34 mouse cellular contexts compared by ENCODE assay signal in the genomic region with DNA sequence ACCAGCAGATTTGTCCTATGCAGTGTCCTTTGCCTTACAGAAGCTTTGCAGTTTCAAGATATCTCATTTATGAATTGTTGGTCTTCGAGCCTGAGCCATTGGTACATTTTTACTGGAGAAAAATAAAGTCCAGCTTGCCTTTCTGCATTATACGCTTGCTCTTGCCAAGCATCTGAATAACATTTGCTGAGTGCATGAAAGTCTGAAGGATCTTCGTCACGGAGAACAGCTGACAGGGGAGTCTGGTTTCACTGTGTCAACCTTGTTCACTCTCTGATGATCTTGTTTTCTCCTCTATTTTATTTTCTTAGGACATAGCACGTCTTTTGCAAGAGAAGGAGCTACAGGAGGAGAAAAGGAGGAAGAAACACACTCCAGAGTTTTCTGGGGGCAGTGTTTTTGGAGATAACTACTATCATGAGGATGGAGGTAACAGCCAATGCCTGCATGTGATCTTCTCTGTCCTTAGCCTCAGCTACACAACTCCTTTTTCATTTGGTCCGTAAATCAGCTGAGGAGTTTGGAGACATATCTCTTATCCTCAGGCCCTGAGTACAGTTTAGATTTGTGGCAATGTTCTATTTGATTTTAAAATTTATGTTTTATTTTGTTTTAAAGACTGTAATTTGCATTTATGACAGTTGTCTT. TPM values are rescaled to one million over a fixed set of nuclear protein-coding genes. Genes with fewer than 3 reads are reported as not detected.
A peak's percentile ranks its signal among the peaks of the same experiment; 100 is the strongest.
DNase-seq lines count a peak whose midpoint lies in the region; TF ChIP-seq lines count a peak whose summit lies in the region.
"Had no signal": no experiment of that assay in that cellular context is flagged by ENCODE, and none has a peak within 500 bp of the region (broad histone marks: within the 10 kb centered on the region; RNA-seq: fewer than 3 reads in every experiment).

No protein-coding gene starts in this region.

- no peak for TF ChIP-seq CTCF in MEL (IDR thresholded peaks at IDR 0.05 in 2 of 3, conservative IDR thresholded peaks at IDR 0.05 in 1 of 3; ENCODE audit: control insufficient read depth in 1 of 3, insufficient read depth in 1 of 3, low read depth in 2 of 3, low read length in 3 of 3, poor library complexity in 1 of 3, severe bottlenecking in 1 of 3)

- peaks cover 7 to 12% of the 10 kb centered on the region in 2 experiments for H3K4me1 ChIP-seq in MEL (ENCODE audit: control insufficient read depth in 1 of 2, insufficient read depth in 2 of 2, low read length in 2 of 2)
- H3K4me1 ChIP-seq: embryonic facial prominence, embryonic 15.5 days; heart, embryonic 12.5 days; heart, embryonic 15.5 days; hindbrain, embryonic 10.5 days; hindbrain, embryonic 13.5 days; intestine, embryonic 15.5 days had no signal

- no peaks in the 10 kb centered on the region for H3K9me3 ChIP-seq in MEL (replicated peaks; ENCODE audit: insufficient read depth, low read length)
- H3K9me3 ChIP-seq: embryonic facial prominence, embryonic 15.5 days; heart, embryonic 15.5 days; hindbrain, embryonic 13.5 days; intestine, embryonic 15.5 days had no signal

- no peaks in the 10 kb centered on the region for H3K27me3 ChIP-seq in MEL (ENCODE audit: control insufficient read depth in 1 of 2, insufficient read depth in 2 of 2, low read length in 2 of 2)
- H3K27me3 ChIP-seq: embryonic facial prominence, embryonic 15.5 days; heart, embryonic 12.5 days; heart, embryonic 15.5 days; hindbrain, embryonic 13.5 days; intestine, embryonic 15.5 days; Patski had no signal

- no peak overlapping the region for H3K9ac ChIP-seq in MEL (ENCODE audit: control insufficient read depth, low read depth, low read length, poor library complexity, severe bottlenecking)
- H3K9ac ChIP-seq: embryonic facial prominence, embryonic 15.5 days; forebrain, postnatal 0 days; heart, embryonic 12.5 days; heart, embryonic 15.5 days; hindbrain, embryonic 13.5 days; intestine, embryonic 15.5 days had no signal

- H3K27ac ChIP-seq in MEL (ENCODE audit: control insufficient read depth, low read depth, low read length), result peak overlapping the region; percentile 56
- H3K27ac ChIP-seq: embryonic facial prominence, embryonic 15.5 days; heart, embryonic 15.5 days; hindbrain, embryonic 10.5 days; hindbrain, embryonic 13.5 days; intestine, embryonic 15.5 days had no signal

- peaks cover 2 to 26% of the 10 kb centered on the region in 2 experiments; a peak in 3 of 4 replicates for H3K36me3 ChIP-seq in MEL (ENCODE audit: control insufficient read depth in 1 of 2, insufficient read depth in 2 of 2, low read length in 2 of 2)

- no peak for TF ChIP-seq POLR2A in MEL (IDR thresholded peaks at IDR 0.05; ENCODE audit: control insufficient read depth in 1 of 2, insufficient read depth in 1 of 2, low read depth in 1 of 2, low read length in 2 of 2, poor library complexity in 1 of 2)

- intact Hi-C loops in gastrocnemius, postnatal 36 days (cut with DNase I), result no loop called here
- intact Hi-C loops in gastrocnemius, postnatal 14 days (cut with DNase I; ENCODE audit: low total_unique reads), result no loop called here

- no peak for TF ChIP-seq RAD21 in MEL (IDR thresholded peaks at IDR 0.05; ENCODE audit: low read depth, low read length)

- DNase-seq in gastrocnemius, adult 18-20 months (ENCODE audit: low spot score), result peak; percentile 79
- DNase-seq in gastrocnemius, postnatal 36 days, result no peak
- peak; percentile 17 for DNase-seq in gastrocnemius, postnatal 25 days
- DNase-seq in gastrocnemius, postnatal 14 days, result no peak
- DNase-seq in MEL (ENCODE audit: low read depth, low spot score), result peak; percentile 51
- peak; percentile 45 for DNase-seq in MEL-GATA-1-ER (ENCODE audit: extremely low read depth, low read depth)
- no peak for DNase-seq in cerebellum, adult 9-10 months
- DNase-seq in liver, result no peak
- DNase-seq: adrenal gland, postnatal 10 days; adrenal gland, postnatal 36 days; cerebellum, adult 18-20 months; cerebellum, adult 9-11 months; cerebellum, postnatal 25 days; embryo, embryonic 11 days; forebrain, postnatal 0 days; heart, adult 18-20 months; heart, postnatal 10 days; heart, postnatal 36 days; kidney, adult 11 months had no signal

- no peak overlapping the region for H3K4me3 ChIP-seq in MEL (ENCODE audit: control insufficient read depth in 1 of 2, insufficient read depth in 1 of 2, low read depth in 2 of 2, low read length in 2 of 2)
- H3K4me3 ChIP-seq: embryonic facial prominence, embryonic 15.5 days; heart, embryonic 12.5 days; heart, embryonic 15.5 days; hindbrain, embryonic 10.5 days; hindbrain, embryonic 13.5 days; intestine, embryonic 15.5 days had no signal

- TF ChIP-seq EP300 in MEL (IDR thresholded peaks at IDR 0.05; ENCODE audit: low read depth in 1 of 2, low read length in 2 of 2), result peak in 1 of 2 experiments; percentile 64; a peak in 2 of 4 replicates

- no peaks in the 10 kb centered on the region for H3K79me2 ChIP-seq in MEL (ENCODE audit: control insufficient read depth, insufficient read depth, low read length, poor library complexity)

TF ChIP-seq in MEL, 35 proteins besides CTCF, POLR2A, EP300 and RAD21 (continues in another document):
- peak; percentile 25; the same call in 1 of the 2 replicates for TF ChIP-seq TAL1 (IDR thresholded peaks at IDR 0.05; ENCODE audit: low read length)
- peak; percentile 44 for TF ChIP-seq TCF12 (IDR thresholded peaks at IDR 0.05; ENCODE audit: low read depth, low read length)
- no peak for TF ChIP-seq ZNF384 (IDR thresholded peaks at IDR 0.05; ENCODE audit: low read depth, low read length)
- no peak for TF ChIP-seq MAFK (IDR thresholded peaks at IDR 0.05; ENCODE audit: borderline replicate concordance, low read depth, low read length)
- 0 out of 2 replicates have a peak, but pooled peaks have one; percentile 19 for TF ChIP-seq BHLHE40 (IDR thresholded peaks at IDR 0.05; ENCODE audit: borderline replicate concordance, low read depth, low read length)
- TF ChIP-seq POLR2AphosphoS5 (IDR thresholded peaks at IDR 0.05; ENCODE audit: borderline replicate concordance, low read depth, low read length), result no peak
- TF ChIP-seq CHD1 (IDR thresholded peaks at IDR 0.05; ENCODE audit: low read depth, low read length), result no peak
- no peak for TF ChIP-seq ZMIZ1 (IDR thresholded peaks at IDR 0.05; ENCODE audit: low read depth, low read length)
- TF ChIP-seq TBP (IDR thresholded peaks at IDR 0.05; ENCODE audit: low read depth, low read length), result no peak
- TF ChIP-seq ZC3H11A (IDR thresholded peaks at IDR 0.05; ENCODE audit: low read depth, low read length), result no peak
- no peak for TF ChIP-seq RCOR1 (IDR thresholded peaks at IDR 0.05; ENCODE audit: low read depth, low read length)
- no peak for TF ChIP-seq MYB (IDR thresholded peaks at IDR 0.05; ENCODE audit: low read depth, low read length)
- no peak for TF ChIP-seq SMC3 (IDR thresholded peaks at IDR 0.05; ENCODE audit: low read depth, low read length)
- no peak for TF ChIP-seq MAZ (IDR thresholded peaks at IDR 0.05; ENCODE audit: low read depth, low read length)
- TF ChIP-seq E2F4 (IDR thresholded peaks at IDR 0.05; ENCODE audit: borderline replicate concordance, low read depth, low read length), result no peak
- TF ChIP-seq MYC (IDR thresholded peaks at IDR 0.05; ENCODE audit: low read depth, low read length), result no peak
- TF ChIP-seq CHD2 (IDR thresholded peaks at IDR 0.05; ENCODE audit: low read length), result no peak
- no peak for TF ChIP-seq UBTF (IDR thresholded peaks at IDR 0.05; ENCODE audit: borderline replicate concordance, insufficient read depth, low read depth, low read length)
- no peak for TF ChIP-seq NELFE (IDR thresholded peaks at IDR 0.05; ENCODE audit: low read depth, low read length)
- no peak for TF ChIP-seq KAT2A (conservative IDR thresholded peaks at IDR 0.05; ENCODE audit: low read depth, low read length)
- TF ChIP-seq ZKSCAN1 (IDR thresholded peaks at IDR 0.05; ENCODE audit: low read depth, low read length), result no peak
- TF ChIP-seq MXI1 (IDR thresholded peaks at IDR 0.05; ENCODE audit: low read depth, low read length), result no peak; the same call in 1 of the 2 replicates
- TF ChIP-seq ETS1 (IDR thresholded peaks at IDR 0.05; ENCODE audit: low read depth, low read length), result peak; percentile 38; the same call in 1 of the 2 replicates
- no peak for TF ChIP-seq NRF1 (IDR thresholded peaks at IDR 0.05; ENCODE audit: insufficient read depth, low read depth, low read length, poor library complexity, severe bottlenecking)
- peak; percentile 50 for TF ChIP-seq GATA1 (IDR thresholded peaks at IDR 0.05; ENCODE audit: low read depth, low read length)
- TF ChIP-seq MAX (IDR thresholded peaks at IDR 0.05; ENCODE audit: low read length), result no peak
- TF ChIP-seq SIN3A (IDR thresholded peaks at IDR 0.05; ENCODE audit: low read length), result 0 out of 2 replicates have a peak, but pooled peaks have one; percentile 27
- no peak for TF ChIP-seq POLR2AphosphoS2 (IDR thresholded peaks at IDR 0.05; ENCODE audit: low read length)
- TF ChIP-seq USF1 (IDR thresholded peaks at IDR 0.05; ENCODE audit: low read depth, low read length), result no peak
- TF ChIP-seq JUND (IDR thresholded peaks at IDR 0.05; ENCODE audit: low read depth, low read length), result no peak
- TF ChIP-seq HCFC1 (IDR thresholded peaks at IDR 0.05; ENCODE audit: low read depth, low read length), result no peak
- no peak for TF ChIP-seq ELF1 (IDR thresholded peaks at IDR 0.05; ENCODE audit: low read depth, low read length)
- TF ChIP-seq MEF2A (IDR thresholded peaks at IDR 0.05; ENCODE audit: extremely low read depth, insufficient replicate concordance, low read depth, low read length, poor library complexity, severe bottlenecking), result no peak
- TF ChIP-seq GABPA (IDR thresholded peaks at IDR 0.05; ENCODE audit: low read depth, low read length), result no peak

RNA-seq across cellular contexts. Expression of gene Ccdc50, which starts 28.4 kb away (rescaled TPM):
- 100 to 1,000 TPM in 1 of 2 experiments, 10 to 100 TPM in 1; 81.2 to 104 TPM for total RNA-seq in gastrocnemius, adult 18-20 months (2021)
- total RNA-seq in gastrocnemius, postnatal 36 days (2021), result 10 to 100 TPM; 61.8 to 70.7 TPM
- 10 to 100 TPM; 51.8 to 71.9 TPM for total RNA-seq in gastrocnemius, postnatal 25 days (2021)
- 10 to 100 TPM; 66.3 to 78.9 TPM for total RNA-seq in gastrocnemius, postnatal 14 days (2021)
- total RNA-seq in MEL (2012; rRNA removed), result 15.1 and 22.2 TPM in 2 replicates
- 10 to 100 TPM; 20.4 to 30.6 TPM for polyA plus RNA-seq in MEL (2012; ENCODE audit: insufficient read depth in 1 of 2, insufficient read length in 2 of 2, low read depth in 1 of 2, low replicate concordance in 2 of 2, missing spikeins in 1 of 2)

RNA-seq across cellular contexts. Expression of gene Uts2b, which starts 47.0 kb away (rescaled TPM):
- total RNA-seq in gastrocnemius, adult 18-20 months (2021), result not detected
- total RNA-seq in gastrocnemius, postnatal 36 days (2021), result not detected
- not detected for total RNA-seq in gastrocnemius, postnatal 25 days (2021)
- not detected for total RNA-seq in gastrocnemius, postnatal 14 days (2021)
- total RNA-seq in MEL (2012; rRNA removed), result not detected in 2 replicates
- not detected for polyA plus RNA-seq in MEL (2012; ENCODE audit: insufficient read depth in 1 of 2, insufficient read length in 2 of 2, low read depth in 1 of 2, low replicate concordance in 2 of 2, missing spikeins in 1 of 2)
- total RNA-seq: adrenal gland, adult 18-20 months; adrenal gland, postnatal 10 days; adrenal gland, postnatal 36 days; forebrain, postnatal 0 days had no signal
- polyA plus RNA-seq: C2C12; CD4-positive, CD25-positive, alpha-beta regulatory T cell, adult 4 months; cortical plate, adult 2 months; embryonic facial prominence, embryonic 11.5 days; embryonic facial prominence, embryonic 15.5 days; forebrain, embryonic 11.5 days; forebrain, embryonic 14.5 days; forebrain, postnatal 0 days; gonadal fat pad, adult 2 months; Patski had no signal

Comparison
In these comparisons a context has a peak if more than half of its experiments do, and no peak if none do; other contexts are left out.
1. DNase-seq: peak in gastrocnemius, adult 18-20 months (single experiment), gastrocnemius, postnatal 25 days (single experiment), MEL (single experiment) and MEL-GATA-1-ER (single experiment); none in gastrocnemius, postnatal 36 days (0 of 2), gastrocnemius, postnatal 14 days (single experiment), cerebellum, adult 9-10 months (single experiment) and liver (single experiment).